ENCODE assay signal across 8 mouse cellular contexts in the genomic region with DNA sequence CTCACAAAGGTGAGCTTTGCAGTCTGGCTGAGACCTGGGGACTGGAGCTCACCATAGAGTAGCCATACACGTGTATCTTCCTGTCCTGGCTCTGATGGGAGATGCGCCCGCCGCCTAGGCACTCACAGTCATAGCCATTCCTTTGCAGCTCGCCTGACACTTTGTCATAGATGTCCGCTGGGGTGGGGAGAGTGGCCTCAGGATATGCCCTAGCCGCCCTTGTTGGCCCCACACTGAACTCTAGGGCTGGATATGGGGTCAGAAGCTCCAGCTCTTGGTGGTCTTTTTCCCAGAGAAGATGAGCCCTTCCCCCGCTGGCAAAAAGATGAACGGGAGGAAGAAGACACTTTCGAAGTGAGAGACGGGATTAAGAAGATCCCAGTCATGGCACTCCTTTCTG. TPM values are rescaled to one million over a fixed set of nuclear protein-coding genes. Genes with fewer than 3 reads are reported as not detected.
DNase-seq lines count a peak whose midpoint lies in the region; ATAC-seq and TF ChIP-seq lines count a peak whose summit lies in the region.

No protein-coding gene starts in this region.

- no peaks in the 10 kb centered on the region for H3K9me3 ChIP-seq in lung, embryonic 15.5 days
- H3K9me3 ChIP-seq in hindbrain, postnatal 0 days (ENCODE audit: low read length) = no peaks in the 10 kb centered on the region
- H3K9me3 ChIP-seq in neural tube, embryonic 12.5 days = no peaks in the 10 kb centered on the region

- H3K9ac ChIP-seq in lung, embryonic 15.5 days = peak overlapping the region; percentile 53
- peak overlapping the region; percentile 67 for H3K9ac ChIP-seq in hindbrain, postnatal 0 days (replicated peaks; ENCODE audit: low read length)
- peak overlapping the region; percentile 61 for H3K9ac ChIP-seq in neural tube, embryonic 12.5 days

- no peak for TF ChIP-seq CTCF in hindbrain, postnatal 0 days (IDR thresholded peaks at IDR 0.05; ENCODE audit: low read depth)

- H3K4me1 ChIP-seq in lung, embryonic 15.5 days = peaks cover 51% of the 10 kb centered on the region
- H3K4me1 ChIP-seq in hindbrain, postnatal 0 days (ENCODE audit: insufficient read depth, low read length) = peaks cover 17% of the 10 kb centered on the region
- peaks cover 41% of the 10 kb centered on the region for H3K4me1 ChIP-seq in neural tube, embryonic 12.5 days

- H3K27me3 ChIP-seq in lung, embryonic 15.5 days = peaks cover 36% of the 10 kb centered on the region
- H3K27me3 ChIP-seq in hindbrain, postnatal 0 days (ENCODE audit: insufficient read depth, low read length) = peaks cover 28% of the 10 kb centered on the region
- H3K27me3 ChIP-seq in neural tube, embryonic 12.5 days (replicated peaks) = peaks cover 39% of the 10 kb centered on the region

- H3K27ac ChIP-seq in lung, embryonic 15.5 days = 0 out of 2 replicates have a peak overlapping the region, but pooled peaks have one; percentile 87
- H3K27ac ChIP-seq in hindbrain, postnatal 0 days = peak overlapping the region; percentile 86
- H3K27ac ChIP-seq in neural tube, embryonic 12.5 days = no peak overlapping the region

- WGBS in lung, embryonic 15.5 days = 17% methylated on average over 11 of the region's 11 CpGs
- 15% methylated on average over 11 of the region's 11 CpGs for WGBS in hindbrain, postnatal 0 days
- 16% methylated on average over 11 of the region's 11 CpGs for WGBS in neural tube, embryonic 12.5 days

- peaks cover 24% of the 10 kb centered on the region for H3K36me3 ChIP-seq in lung, embryonic 15.5 days
- H3K36me3 ChIP-seq in hindbrain, postnatal 0 days (ENCODE audit: insufficient read depth, low read length) = peaks cover 9% of the 10 kb centered on the region; the same call in 1 of the 2 replicates
- H3K36me3 ChIP-seq in neural tube, embryonic 12.5 days = peaks cover 27% of the 10 kb centered on the region

- no peak for ATAC-seq in lung, embryonic 15.5 days (ENCODE audit: borderline replicate concordance, extremely low read depth, low FRiP score, low TSS enrichment)
- ATAC-seq in hindbrain, postnatal 0 days = no peak
- ATAC-seq in neural tube, embryonic 12.5 days (ENCODE audit: low FRiP score, low read depth) = no peak; the same call in 1 of the 2 replicates
- ATAC-seq in inflammation-experienced regulatory T-cells, adult 6 months = no peak

- peak; percentile 73 for DNase-seq in cerebellum, adult 11-12 months
- DNase-seq in cerebellum, adult 9-11 months = no peak
- DNase-seq in lung, postnatal 25 days (ENCODE audit: low spot score) = no peak
- DNase-seq in hindbrain, postnatal 0 days (ENCODE audit: low spot score) = no peak
- DNase-seq in retina, postnatal 1 day = no peak

- peak overlapping the region; percentile 53 for H3K4me3 ChIP-seq in lung, embryonic 15.5 days
- H3K4me3 ChIP-seq in hindbrain, postnatal 0 days (ENCODE audit: low read length) = peak overlapping the region; percentile 56
- H3K4me3 ChIP-seq in neural tube, embryonic 12.5 days = peak overlapping the region; percentile 55

- H3K4me2 ChIP-seq in lung, embryonic 15.5 days = peak overlapping the region; percentile 82
- H3K4me2 ChIP-seq in hindbrain, postnatal 0 days (ENCODE audit: low read depth, low read length) = peak overlapping the region; percentile 92
- H3K4me2 ChIP-seq in neural tube, embryonic 12.5 days (replicated peaks) = peak overlapping the region; percentile 86

RNA-seq across cellular contexts. Expression of a gene that starts 0.5 kb away (rescaled TPM):
- polyA plus RNA-seq in lung, embryonic 15.5 days (2015; fragmentation: Nextera tagmentation; extraction: Ambion mirVana) = 4.5 and 7.1 TPM in 2 replicates
- total RNA-seq in hindbrain, postnatal 0 days (2014; rRNA removed) = 1.2 and 2.5 TPM in 2 replicates
- 1.2 and 2.0 TPM in 2 replicates for polyA plus RNA-seq in hindbrain, postnatal 0 days (2015; fragmentation: Nextera tagmentation; extraction: Ambion mirVana)
- 1.7 and 4.8 TPM in 2 replicates for polyA plus RNA-seq in neural tube, embryonic 12.5 days (2016; fragmentation: Nextera tagmentation; extraction: Ambion mirVana)
- polyA plus RNA-seq in inflammation-experienced regulatory T-cells, adult 6 months (2017; shearing (Covaris generic)) = 1 to 10 TPM in 2 of 3 experiments, under 1 TPM in 1; 0.85 to 2.2 (median 1.3) TPM

RNA-seq across cellular contexts. Expression of a gene that starts 0.9 kb away (rescaled TPM):
- polyA plus RNA-seq in lung, embryonic 15.5 days (2015; fragmentation: Nextera tagmentation; extraction: Ambion mirVana) = 163 and 177 TPM in 2 replicates
- 35.4 and 48.2 TPM in 2 replicates for total RNA-seq in hindbrain, postnatal 0 days (2014; rRNA removed)
- polyA plus RNA-seq in hindbrain, postnatal 0 days (2015; fragmentation: Nextera tagmentation; extraction: Ambion mirVana) = 232 and 242 TPM in 2 replicates
- 169 and 176 TPM in 2 replicates for polyA plus RNA-seq in neural tube, embryonic 12.5 days (2016; fragmentation: Nextera tagmentation; extraction: Ambion mirVana)
- 10 to 100 TPM; 37.0 to 64.3 (median 56.2) TPM for polyA plus RNA-seq in inflammation-experienced regulatory T-cells, adult 6 months (2017; shearing (Covaris generic))

RNA-seq across cellular contexts. Expression of a gene that starts 7.4 kb away (rescaled TPM):
- polyA plus RNA-seq in lung, embryonic 15.5 days (2015; fragmentation: Nextera tagmentation; extraction: Ambion mirVana) = 0.09 TPM in 1 of 2 replicates, not detected in the other
- total RNA-seq in hindbrain, postnatal 0 days (2014; rRNA removed) = 22.4 and 29.1 TPM in 2 replicates
- 18.8 and 19.8 TPM in 2 replicates for polyA plus RNA-seq in hindbrain, postnatal 0 days (2015; fragmentation: Nextera tagmentation; extraction: Ambion mirVana)
- polyA plus RNA-seq in neural tube, embryonic 12.5 days (2016; fragmentation: Nextera tagmentation; extraction: Ambion mirVana) = 2.3 and 3.0 TPM in 2 replicates
- polyA plus RNA-seq in inflammation-experienced regulatory T-cells, adult 6 months (2017; shearing (Covaris generic)) = under 1 TPM in 1 of 3 experiments, not detected in 2; 0.07 TPM

RNA-seq across cellular contexts. Expression of a gene that starts 16.5 kb away (rescaled TPM):
- 311 and 323 TPM in 2 replicates for polyA plus RNA-seq in lung, embryonic 15.5 days (2015; fragmentation: Nextera tagmentation; extraction: Ambion mirVana)
- 159 and 274 TPM in 2 replicates for total RNA-seq in hindbrain, postnatal 0 days (2014; rRNA removed)
- 394 and 413 TPM in 2 replicates for polyA plus RNA-seq in hindbrain, postnatal 0 days (2015; fragmentation: Nextera tagmentation; extraction: Ambion mirVana)
- polyA plus RNA-seq in neural tube, embryonic 12.5 days (2016; fragmentation: Nextera tagmentation; extraction: Ambion mirVana) = 386 TPM in 2 replicates
- polyA plus RNA-seq in inflammation-experienced regulatory T-cells, adult 6 months (2017; shearing (Covaris generic)) = 100 to 1,000 TPM; 246 to 394 (median 269) TPM

RNA-seq across cellular contexts. Expression of a gene that starts 27.4 kb away (rescaled TPM):
- polyA plus RNA-seq in lung, embryonic 15.5 days (2015; fragmentation: Nextera tagmentation; extraction: Ambion mirVana) = 37.1 and 41.3 TPM in 2 replicates
- total RNA-seq in hindbrain, postnatal 0 days (2014; rRNA removed) = 10.0 and 11.4 TPM in 2 replicates
- 9.2 and 9.3 TPM in 2 replicates for polyA plus RNA-seq in hindbrain, postnatal 0 days (2015; fragmentation: Nextera tagmentation; extraction: Ambion mirVana)
- 26.9 and 28.0 TPM in 2 replicates for polyA plus RNA-seq in neural tube, embryonic 12.5 days (2016; fragmentation: Nextera tagmentation; extraction: Ambion mirVana)
- 10 to 100 TPM; 74.8 to 85.3 (median 76.1) TPM for polyA plus RNA-seq in inflammation-experienced regulatory T-cells, adult 6 months (2017; shearing (Covaris generic))
